Mouse (Mus musculus) left cerebral cortex, postnatal 36 days (tissue): ENCODE measurements at regions not wholly inside any gene's neighbourhood (a gene's known extent, or its start where the extent isn't known, plus 50 kb on each side); places are given as distances from the start of the nearest gene placed in this dataset.

Experiments
- DNase-seq, 2 experiments: peaks; one replicate each; pipeline ENCODE4 v3.0.0; 2021 to 2022; ENCODE audit warnings: low spot score in 2 of 2, mixed read lengths in 1 of 2
- intact Hi-C: fragments of 180-260 bp; cut with DNase I; formaldehyde crosslinking; loops from one replicate; pipeline ENCODE4 v1.15.1; 2025

GRCm38 (mm10) chr13:39702621-39703020 lies 658.6 kb downstream of the Ofcc1 start:
- no peak for DNase-seq
- intact Hi-C loops: no loop called here

GRCm38 (mm10) chr13:39691291-39692024 lies 669.8 kb downstream of the Ofcc1 start:
- no peak for DNase-seq

GRCm38 (mm10) chr13:39664548-39664947 lies 696.7 kb downstream of the Ofcc1 start:
- DNase-seq: no peak
- intact Hi-C loops: no loop called here

More at GRCm38 (mm10) chr13:39691291-39692024, 669.8 kb downstream of the Ofcc1 start:
- intact Hi-C loops: no loop called here

- intact Hi-C loops: loop anchor here (5.0 to 10.0 kb wide), 2 partner anchors 465 to 1098 kb away; no protein-coding TSS in a partner anchor
- no peak for DNase-seq
Measured at GRCm38 (mm10) chr13:39649457-39649856, 688.8 kb upstream of the Slc35b3 start.

- intact Hi-C loops: loop anchor here (5.0 to 10.0 kb wide), 2 partner anchors 463 to 1100 kb away; no protein-coding TSS in a partner anchor
- peak; percentile 54 to 55 for DNase-seq
Measured at GRCm38 (mm10) chr13:39647367-39647766, 686.7 kb upstream of the Slc35b3 start.

- intact Hi-C loops: no loop called here
- peak; percentile 14 to 22 for DNase-seq
Measured at GRCm38 (mm10) chr13:39631506-39632132, 670.9 kb upstream of the Slc35b3 start.
